Mouse (Mus musculus) erythroblast, embryonic 14.5 days (primary cell): Measurements from ENCODE around the gene Kmt2b. TPM values are rescaled to one million over a fixed set of nuclear protein-coding genes. Genes with fewer than 3 reads are reported as not detected.

ENCODE experiments used
- H3K27me3 ChIP-seq: 2 replicates; pipeline ENCODE4 v1.6.1; 2012; ENCODE audit warnings: inconsistent platforms; ENCODE audit not compliant: control insufficient read depth
- H3K36me3 ChIP-seq: 2 replicates; pipeline ENCODE4 v1.6.1; 2012; ENCODE audit warnings: mild to moderate bottlenecking, inconsistent platforms; ENCODE audit not compliant: control insufficient read depth
- H3K4me1 ChIP-seq: 2 replicates; pipeline ENCODE4 v1.6.1; 2012; ENCODE audit warnings: inconsistent platforms; ENCODE audit not compliant: control insufficient read depth
- H3K4me3 ChIP-seq: replicated peaks from 2 replicates; pipeline ENCODE3; 2012; ENCODE audit warnings: moderate library complexity, mild to moderate bottlenecking, inconsistent platforms
- H3K9me3 ChIP-seq: 2 replicates; pipeline ENCODE4 v1.6.1; 2012; ENCODE audit warnings: low read length, inconsistent platforms, mixed read lengths; ENCODE audit not compliant: control insufficient read depth
- GATA1 ChIP-seq: IDR thresholded peaks from 2 replicates; pipeline ENCODE4 v1.6.1; 2012; ENCODE audit warnings: low read length, inconsistent platforms, mixed read lengths
- TAL1 ChIP-seq: IDR thresholded peaks from 3 replicates; pipeline ENCODE4 v1.6.1; 2012; ENCODE audit warnings: low read length, inconsistent platforms, mixed read lengths
- polyA plus RNA-seq: library from polyadenylated mRNA; stranded (reverse); fragments of >175 nt; gene quantifications from 2 replicates; pipeline ENCODE4 v1.2.3, GENCODE M21; 2012

Gene Kmt2b
- polyA plus RNA-seq, 1 experiment, result 5.2 TPM

DNA sequence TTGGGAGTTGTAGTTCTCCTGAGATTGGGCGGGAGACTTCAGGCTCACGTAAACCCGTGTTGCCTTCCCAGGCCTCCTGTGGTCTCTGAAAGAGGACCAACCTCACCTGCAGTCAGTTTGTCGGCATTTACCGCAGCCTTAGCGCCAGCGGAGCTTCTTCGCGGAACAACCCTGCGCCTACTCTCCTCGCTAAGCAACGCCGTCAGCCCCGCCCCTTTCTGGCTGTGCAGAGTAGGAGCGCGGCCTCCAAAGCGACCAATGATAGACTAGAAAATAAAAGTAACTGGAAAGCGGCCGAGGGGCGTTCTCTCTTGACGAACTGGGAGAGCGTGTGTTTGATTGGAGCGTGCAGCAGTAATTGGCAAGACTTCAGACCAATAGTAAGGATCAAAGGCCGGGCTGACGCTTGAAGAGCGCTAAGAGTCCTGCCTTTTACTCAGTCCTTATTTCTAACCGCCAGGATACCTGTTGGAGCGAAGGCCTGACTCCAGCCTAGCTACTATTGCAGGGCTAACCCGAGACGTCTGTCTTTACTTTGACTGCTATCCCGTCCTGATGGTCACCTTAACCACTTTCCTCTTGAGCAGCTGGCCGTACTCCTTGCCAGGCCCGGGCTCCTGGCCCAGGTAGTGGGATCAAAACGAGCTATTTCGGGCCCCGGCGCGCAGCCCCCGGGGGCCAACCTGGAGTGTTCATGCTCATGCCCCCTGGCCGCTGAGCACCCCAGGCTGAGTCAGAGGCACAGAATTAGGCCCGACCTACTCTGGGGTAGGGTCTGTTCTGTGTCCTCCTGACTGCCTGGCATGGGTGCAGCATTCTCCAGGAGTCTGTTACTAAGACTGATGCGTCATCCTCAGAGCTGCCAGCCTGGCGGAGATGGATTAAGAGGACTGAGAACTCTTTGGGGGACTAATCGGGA lies 36.2 kb downstream of the Kmt2b start, which contains the start of the genes Hspb6 and Proser3:
Gene Hspb6, plus strand, starts transcription at position 77 of the 919 bp plus-strand sequence.
Gene Proser3, minus strand, starts transcription at position 198 of the 919 bp plus-strand sequence.
- Histone ChIP-seq H3K4me3 (peak within 1 kb of the TSS; percentile 93), H3K4me1 (peaks cover 43% of the 10 kb centered on the region), H3K36me3 (peaks cover 56% of the 10 kb centered on the region), H3K27me3 (no peaks in the 10 kb centered on the region), H3K9me3 (no peaks in the 10 kb centered on the region)
- TF ChIP-seq TAL1 (no peak), GATA1 (no peak)

- Histone ChIP-seq H3K4me1 (peaks cover 39% of the 10 kb centered on the region), H3K4me3 (peak overlapping the region; percentile 93), H3K36me3 (peaks cover 51% of the 10 kb centered on the region), H3K27me3 (no peaks in the 10 kb centered on the region), H3K9me3 (no peaks in the 10 kb centered on the region)
- TF ChIP-seq GATA1 (no peak), TAL1 (no peak)
These were observed 37.0 kb downstream of the Kmt2b start for GRCm38 (mm10) chr7:30551445-30552101.

- no peak for TF ChIP-seq TAL1
- no peak for TF ChIP-seq GATA1
- Histone ChIP-seq H3K4me1 (peaks cover 39% of the 10 kb centered on the region), H3K27me3 (no peaks in the 10 kb centered on the region), H3K9me3 (no peaks in the 10 kb centered on the region), H3K4me3 (no peak overlapping the region), H3K36me3 (peaks cover 50% of the 10 kb centered on the region)
These were observed 37.9 kb downstream of the Kmt2b start for GRCm38 (mm10) chr7:30550603-30551002.

DNA sequence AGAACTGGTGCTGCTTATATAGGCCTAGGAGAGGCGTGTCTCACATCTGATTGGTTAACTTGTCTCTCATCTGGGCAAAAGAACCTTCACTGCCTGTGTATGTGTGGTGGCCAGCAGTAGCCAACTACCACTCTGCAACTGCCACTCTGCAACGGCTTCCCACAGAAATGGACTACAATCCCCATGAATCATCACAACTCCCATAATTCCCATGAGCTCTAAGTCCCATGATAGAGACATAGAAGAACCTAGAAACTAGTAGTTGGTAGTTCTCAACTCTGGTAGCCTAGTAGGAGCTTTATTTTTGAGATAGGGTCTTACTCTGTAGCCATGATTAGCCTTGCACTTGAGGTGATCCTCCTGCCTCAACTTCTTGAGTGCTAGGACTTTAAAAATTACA lies 38.6 kb downstream of the Kmt2b start:
- peaks cover 39% of the 10 kb centered on the region for H3K4me1 ChIP-seq
- no peaks in the 10 kb centered on the region for H3K27me3 ChIP-seq
- no peak for TF ChIP-seq GATA1
- no peak for TF ChIP-seq TAL1
- H3K9me3 ChIP-seq, result no peaks in the 10 kb centered on the region
- no peak overlapping the region for H3K4me3 ChIP-seq
- peaks cover 46% of the 10 kb centered on the region for H3K36me3 ChIP-seq

DNA sequence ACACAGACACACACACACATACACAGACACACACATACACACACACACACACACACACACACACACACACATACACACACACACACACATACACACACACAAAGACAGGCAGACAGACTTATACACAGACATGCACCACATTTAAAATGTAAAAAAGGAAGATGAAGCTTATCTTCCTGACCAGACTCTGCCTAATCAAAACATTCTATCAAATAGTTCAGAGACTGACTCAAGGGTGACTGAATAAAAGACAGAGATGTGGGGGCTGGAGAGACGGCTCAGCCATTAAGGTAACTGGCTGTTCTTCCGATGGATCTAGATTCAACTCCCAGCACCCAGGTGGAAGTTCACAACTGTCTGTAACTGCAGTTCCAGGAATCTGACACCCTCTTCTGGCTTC lies 44.2 kb downstream of the Kmt2b start:
- no peak for TF ChIP-seq TAL1
- no peak for TF ChIP-seq GATA1
- Histone ChIP-seq H3K4me3 (no peak overlapping the region), H3K27me3 (no peaks in the 10 kb centered on the region), H3K9me3 (no peaks in the 10 kb centered on the region), H3K4me1 (peaks cover 14% of the 10 kb centered on the region), H3K36me3 (peaks cover 72% of the 10 kb centered on the region)

GRCm38 (mm10) chr7:30540572-30540971 lies 48.0 kb downstream of the Kmt2b start:
- H3K36me3 ChIP-seq, result peaks cover 52% of the 10 kb centered on the region
- no peaks in the 10 kb centered on the region for H3K9me3 ChIP-seq
- no peak for TF ChIP-seq TAL1
- no peak for TF ChIP-seq GATA1
- H3K4me1 ChIP-seq, result peaks cover 26% of the 10 kb centered on the region
- H3K4me3 ChIP-seq, result no peak overlapping the region
- H3K27me3 ChIP-seq, result no peaks in the 10 kb centered on the region

DNA sequence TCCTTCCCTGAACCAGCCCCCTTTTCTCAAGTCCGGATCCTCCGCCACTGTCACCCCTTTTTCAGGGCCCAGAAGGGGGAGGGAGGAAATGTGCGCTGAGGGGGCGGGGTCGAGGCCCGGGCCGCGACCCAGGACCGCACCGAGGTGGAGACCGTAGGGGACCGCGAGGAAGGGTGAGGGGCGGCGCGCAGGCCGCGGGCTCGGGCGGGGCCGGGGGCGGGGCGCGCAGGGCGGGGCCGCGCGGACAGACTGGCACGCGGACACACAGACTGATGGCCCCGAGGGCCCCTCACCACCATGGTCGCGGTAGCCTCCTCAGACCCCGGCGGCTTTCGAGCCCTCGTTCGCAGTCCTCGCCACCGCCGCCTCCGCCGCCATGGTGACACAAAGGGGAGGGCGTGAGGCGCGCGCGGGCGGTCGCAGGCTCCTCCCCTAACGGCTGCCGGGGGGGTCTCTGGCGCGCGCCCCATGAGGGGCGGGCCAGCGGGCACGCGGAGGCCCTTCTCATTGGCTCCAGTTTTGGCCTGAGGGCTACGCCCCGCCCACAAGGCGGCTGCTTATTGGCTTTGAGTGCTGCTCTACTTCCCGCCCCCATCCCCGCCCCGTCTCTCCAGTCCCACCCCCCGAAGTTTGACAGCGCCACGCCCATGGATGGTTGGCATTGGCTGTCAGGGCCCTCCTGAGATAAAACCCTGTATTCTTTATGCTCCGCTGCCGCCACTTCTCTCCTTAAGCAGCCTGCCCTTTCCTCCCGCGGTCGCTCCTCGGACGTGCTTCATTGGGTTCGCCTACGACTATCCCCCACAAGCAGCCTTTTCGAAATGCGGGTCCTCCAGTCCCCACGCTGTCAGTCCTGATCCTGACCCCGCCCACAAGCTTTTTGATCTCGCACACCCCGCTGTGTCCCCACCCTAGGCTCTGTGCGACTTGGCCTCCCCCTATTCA lies 53.6 kb downstream of the Kmt2b start, which contains the start of gene Arhgap33:
Gene Arhgap33, minus strand, starts transcription at position 428 of the 945 bp plus-strand sequence.
- Histone ChIP-seq H3K4me3 (peak within 1 kb of the TSS; percentile 87), H3K9me3 (no peaks in the 10 kb centered on the region), H3K4me1 (peaks cover 53% of the 10 kb centered on the region), H3K36me3 (peaks cover 47% of the 10 kb centered on the region), H3K27me3 (peaks cover 6% of the 10 kb centered on the region; the same call in 1 of the 2 replicates)
- TF ChIP-seq TAL1 (no peak), GATA1 (no peak)

- no peak for TF ChIP-seq GATA1
- no peak for TF ChIP-seq TAL1
- H3K4me3 ChIP-seq, result peak overlapping the region; percentile 87
- H3K4me1 ChIP-seq, result peaks cover 53% of the 10 kb centered on the region
- H3K27me3 ChIP-seq, result peaks cover 6% of the 10 kb centered on the region; the same call in 1 of the 2 replicates
- H3K9me3 ChIP-seq, result no peaks in the 10 kb centered on the region
- peaks cover 47% of the 10 kb centered on the region for H3K36me3 ChIP-seq
These were observed 54.4 kb downstream of the Kmt2b start for GRCm38 (mm10) chr7:30533941-30534632.
